Mouse (Mus musculus) layer of hippocampus, adult 11-12 months (tissue): Measurements from ENCODE around the gene Mylk.

ENCODE experiments used
- DNase-seq: peaks from one replicate; pipeline ENCODE4 v3.0.0; 2022; ENCODE audit warnings: low spot score

The Mylk gene

GRCm38 (mm10) chr16:35023138-35023735 is 278.2 kb downstream of the Mylk start:
- DNase-seq = no peak

DNA sequence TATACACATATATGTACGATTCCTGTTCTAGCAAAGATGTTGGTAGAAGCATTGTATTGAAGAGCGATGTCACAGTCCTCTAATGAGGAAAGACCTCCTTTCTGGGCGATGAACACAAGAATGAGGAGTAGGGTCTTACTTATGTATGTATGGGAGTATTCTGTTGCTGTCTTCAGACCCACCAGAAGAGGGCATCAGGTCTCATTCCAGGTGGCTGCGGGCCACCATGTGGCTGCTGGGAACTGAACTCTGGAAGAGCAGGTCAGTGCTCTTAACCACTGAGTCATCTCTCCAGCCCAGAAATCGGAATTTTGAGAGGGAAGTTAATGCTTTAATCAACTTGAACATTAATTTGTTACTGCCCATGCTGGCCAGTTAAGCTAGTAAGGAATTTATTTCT is 279.3 kb downstream of the Mylk start:
- no peak for DNase-seq

DNA sequence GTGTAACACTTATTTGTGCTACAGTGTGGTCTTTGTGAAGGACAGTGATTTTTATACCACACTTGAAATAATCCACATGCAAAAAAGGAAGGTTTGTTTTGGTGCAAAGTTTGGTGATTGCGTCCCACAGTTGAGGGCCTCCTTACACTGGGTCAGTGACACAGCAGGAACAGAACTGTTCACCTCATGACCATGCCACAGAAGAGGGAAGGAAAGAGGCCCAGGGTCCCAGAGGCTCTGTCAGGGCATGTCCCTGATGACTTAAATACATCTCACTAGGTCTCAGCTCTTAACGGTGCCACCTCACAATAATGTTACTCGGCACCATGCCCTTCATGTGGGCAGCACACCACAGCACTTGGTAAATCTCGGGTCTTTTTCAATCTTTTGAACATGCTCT is 280.3 kb downstream of the Mylk start:
- DNase-seq = no peak

DNA sequence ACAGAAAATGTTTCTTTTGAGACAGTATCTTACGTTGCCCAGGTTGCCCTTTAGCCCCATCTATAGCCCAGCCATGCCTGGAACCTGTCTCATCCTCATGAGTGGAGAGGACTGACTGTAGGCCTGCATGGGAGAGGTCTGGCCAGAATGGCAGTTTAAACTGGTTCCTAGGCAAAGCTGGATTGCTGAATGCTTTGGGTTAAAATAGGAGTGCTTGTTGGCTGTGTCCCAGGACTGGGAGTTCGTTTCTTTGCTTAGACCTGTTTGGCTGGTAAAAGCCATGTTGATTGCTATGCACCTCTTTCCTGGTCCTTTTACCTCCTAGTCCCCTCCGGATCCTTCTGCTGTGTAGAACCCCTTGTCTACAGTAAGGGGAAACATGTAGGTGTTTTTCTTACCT is 288.2 kb downstream of the Mylk start:
- DNase-seq = no peak

DNA sequence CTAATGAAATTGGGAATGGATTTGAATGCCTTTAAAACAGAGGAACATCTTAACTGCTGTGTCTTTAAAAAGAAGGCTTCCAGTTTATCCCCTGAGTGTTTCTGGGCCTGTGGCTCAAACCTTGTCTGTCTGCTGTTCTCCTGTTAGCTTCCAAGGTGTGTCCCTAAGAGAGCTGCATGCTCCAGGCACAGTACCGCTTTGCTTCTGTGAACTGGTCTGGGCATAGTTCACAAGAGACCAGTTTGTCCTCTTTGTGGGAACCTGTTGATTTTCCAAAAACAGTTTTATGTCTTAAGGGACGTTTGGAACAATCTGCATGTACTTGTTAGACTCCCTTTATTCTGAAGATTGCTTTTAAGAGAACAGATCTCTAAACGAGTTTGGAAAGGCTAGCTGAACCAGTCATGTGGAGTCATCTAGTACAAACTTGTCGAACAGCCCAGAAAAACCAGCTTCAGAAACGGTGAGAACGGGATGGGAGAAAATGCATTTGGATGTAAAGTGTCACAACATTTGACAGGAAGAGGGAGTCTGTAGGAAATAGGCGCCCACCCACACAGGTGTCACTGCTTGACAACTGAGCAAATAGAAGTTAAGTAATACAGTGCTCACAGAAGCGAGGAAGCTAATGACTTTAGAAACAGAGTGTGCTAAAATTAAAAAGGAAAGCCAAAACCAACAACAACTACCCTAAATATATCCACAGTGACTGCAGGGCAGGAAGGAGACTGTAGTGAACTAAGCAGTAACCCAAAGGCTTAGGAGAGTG is 289.0 kb downstream of the Mylk start:
- no peak for DNase-seq

DNA sequence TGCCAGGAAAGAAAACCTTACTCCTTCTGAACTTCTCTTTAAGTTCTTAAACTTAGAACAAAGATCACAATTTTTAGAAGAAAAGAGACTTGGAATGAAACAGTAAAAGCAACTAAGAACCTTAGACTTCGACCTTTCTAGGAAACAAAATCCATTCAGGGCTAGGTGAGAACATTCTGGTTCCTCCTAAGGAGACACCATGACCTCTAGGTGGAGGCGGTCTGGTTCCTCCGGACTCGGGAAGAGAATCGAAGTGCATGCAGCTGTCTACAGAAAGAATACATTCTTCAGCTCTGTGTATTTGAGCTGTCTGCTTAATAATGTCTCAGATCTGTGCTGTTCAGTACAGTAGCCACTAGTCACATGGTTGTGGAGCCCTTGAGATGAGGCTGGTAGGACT is 290.0 kb downstream of the Mylk start:
- no peak for DNase-seq

GRCm38 (mm10) chr16:35036754-35037153 is 291.7 kb downstream of the Mylk start:
- DNase-seq = no peak

DNA sequence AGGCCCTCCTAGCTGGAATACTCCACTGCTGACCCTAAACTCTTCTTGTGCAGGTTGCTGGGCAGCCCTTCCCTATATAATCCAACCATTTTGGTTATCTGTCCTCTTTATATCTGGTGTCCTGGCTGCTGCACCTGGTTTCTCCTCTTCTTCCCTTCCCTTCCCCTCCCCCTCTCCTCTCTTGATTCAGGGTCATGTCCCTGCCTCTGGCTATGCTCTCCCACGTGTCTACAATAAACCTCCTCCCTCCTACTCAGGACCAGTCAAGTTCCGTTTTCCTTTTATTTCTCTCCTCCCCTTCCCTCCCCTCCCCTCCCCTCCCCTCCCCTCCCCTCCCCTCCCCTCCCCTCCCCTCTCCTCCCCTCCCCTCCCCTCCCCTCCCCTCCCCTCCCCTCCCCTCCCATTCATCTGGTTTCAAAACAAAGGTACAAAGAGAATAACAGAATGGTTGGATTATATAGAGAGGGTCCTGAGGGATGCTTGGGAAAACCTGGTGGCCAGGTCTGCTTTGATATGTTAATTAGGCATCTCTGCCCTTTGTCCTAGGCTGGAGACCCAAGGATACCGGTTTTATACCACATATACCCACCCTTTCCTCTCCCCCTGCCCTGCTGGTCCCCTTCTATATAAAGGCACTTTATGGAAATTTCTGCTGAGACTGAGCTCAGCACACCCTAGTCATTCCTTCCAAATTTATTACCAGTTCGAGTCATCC is 293.5 kb downstream of the Mylk start:
- no peak for DNase-seq

DNA sequence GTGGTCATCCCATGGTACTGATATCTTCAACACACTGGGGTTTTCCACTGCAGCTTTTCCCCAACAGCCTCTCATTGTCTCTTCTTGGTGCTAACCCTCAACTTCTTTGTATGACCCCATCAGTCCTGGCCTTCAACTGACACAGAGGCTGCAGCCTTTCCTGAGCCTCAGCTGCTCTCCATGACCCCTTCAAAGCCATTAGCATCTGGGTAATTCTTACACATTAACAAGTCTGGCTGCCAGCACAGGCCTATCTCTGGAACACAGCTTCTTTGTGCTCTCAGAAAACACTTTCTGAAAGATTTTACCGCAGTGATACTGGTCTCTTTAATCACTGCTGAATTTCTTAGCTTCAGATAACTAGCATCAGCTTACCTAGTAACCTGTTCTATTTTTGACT is 295.1 kb downstream of the Mylk start:
- DNase-seq = no peak

DNA sequence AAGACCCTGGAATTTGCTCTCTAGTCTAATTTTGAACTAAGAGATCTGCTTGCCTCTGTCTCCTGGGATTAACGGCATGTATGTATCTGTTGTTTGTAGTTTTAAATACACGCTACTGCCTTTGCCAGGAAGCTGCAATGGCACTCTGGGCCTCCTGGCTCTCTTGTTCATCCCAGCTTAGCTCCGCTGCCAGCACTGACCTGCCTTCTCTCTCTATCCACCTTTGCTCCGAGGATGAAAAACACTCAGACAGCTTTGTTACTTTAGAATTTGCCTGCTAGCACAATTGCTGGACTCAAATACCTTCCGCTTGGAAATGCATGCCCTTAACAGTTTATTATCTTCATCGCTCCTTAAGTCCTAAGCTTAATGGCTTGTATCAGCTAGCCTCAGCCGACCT is 296.0 kb downstream of the Mylk start:
- no peak for DNase-seq

GRCm38 (mm10) chr16:35046081-35046775 is 301.2 kb downstream of the Mylk start:
- no peak for DNase-seq

- DNase-seq = no peak
These were observed 302.4 kb downstream of the Mylk start for GRCm38 (mm10) chr16:35047272-35047969.

GRCm38 (mm10) chr16:35051066-35051465 is 306.1 kb downstream of the Mylk start:
- DNase-seq = no peak
